Mouse (Mus musculus) ES-Bruce4 (cell line): ENCODE measurements at regions not wholly inside any gene's neighbourhood (a gene's known extent, or its start where the extent isn't known, plus 50 kb on each side); places are given as distances from the start of the nearest gene placed in this dataset.
A peak's percentile ranks its signal among the peaks of the same experiment; 100 is the strongest.

Source experiments
- H3K27ac ChIP-seq: 2 replicates; pipeline ENCODE4 v1.5.1; 2012; ENCODE audit warnings: low read length, inconsistent platforms; ENCODE audit not compliant: insufficient read depth
- H3K27me3 ChIP-seq: 2 replicates; pipeline ENCODE4 v1.6.1; 2012; ENCODE audit warnings: mild to moderate bottlenecking, low read length, inconsistent platforms; ENCODE audit not compliant: control insufficient read depth, poor library complexity, insufficient read depth, severe bottlenecking
- H3K36me3 ChIP-seq: 2 replicates; pipeline ENCODE4 v1.6.1; 2012; ENCODE audit warnings: inconsistent platforms, mild to moderate bottlenecking, low read length, moderate library complexity; ENCODE audit not compliant: control insufficient read depth, poor library complexity, insufficient read depth, severe bottlenecking
- H3K4me1 ChIP-seq: one replicate; pipeline ENCODE4 v1.8.1; 2011; ENCODE audit warnings: low read length; ENCODE audit not compliant: control insufficient read depth, insufficient read depth
- H3K4me3 ChIP-seq: 2 replicates; pipeline ENCODE4 v1.5.1; 2011; ENCODE audit warnings: low read depth, mild to moderate bottlenecking, low read length
- H3K9ac ChIP-seq: 2 replicates; pipeline ENCODE4 v1.6.1; 2012; ENCODE audit warnings: low read depth, mild to moderate bottlenecking, inconsistent platforms; ENCODE audit not compliant: poor library complexity, severe bottlenecking
- H3K9me3 ChIP-seq: replicated peaks from 2 replicates; pipeline ENCODE4 v1.6.1; 2012; ENCODE audit warnings: mild to moderate bottlenecking, low read length, inconsistent platforms; ENCODE audit not compliant: control insufficient read depth, poor library complexity, insufficient read depth, severe bottlenecking
- CTCF ChIP-seq: IDR thresholded peaks from one replicate; pipeline ENCODE4 v1.8.1; 2011; ENCODE audit warnings: low read depth, low read length
- EP300 ChIP-seq: IDR thresholded peaks from 2 replicates; pipeline ENCODE4 v1.6.1; 2011; ENCODE audit warnings: low read depth, low read length; ENCODE audit not compliant: insufficient read depth
- POLR2A ChIP-seq: IDR thresholded peaks from one replicate; pipeline ENCODE4 v1.8.1; 2011; ENCODE audit warnings: low read length; ENCODE audit not compliant: insufficient read depth

- Histone ChIP-seq H3K36me3 (no peaks in the 10 kb centered on the region), H3K4me1 (peaks cover 3% of the 10 kb centered on the region), H3K9me3 (peaks cover 14% of the 10 kb centered on the region), H3K27ac (no peak overlapping the region), H3K4me3 (peak overlapping the region; percentile 23), H3K27me3 (no peaks in the 10 kb centered on the region), H3K9ac (no peak overlapping the region; the same call in 1 of the 2 replicates)
- TF ChIP-seq CTCF = no peak
- 0 out of 2 replicates have a peak, but pooled peaks have one; percentile 47 for TF ChIP-seq EP300
Measured at GRCm38 (mm10) chr5:118353061-118353460, 108.0 kb downstream of the 2410131K14Rik start.

- Histone ChIP-seq H3K9ac (peak overlapping the region; percentile 52; the same call in 1 of the 2 replicates), H3K36me3 (no peaks in the 10 kb centered on the region), H3K27ac (peak overlapping the region; percentile 76), H3K4me1 (peaks cover 3% of the 10 kb centered on the region), H3K27me3 (no peaks in the 10 kb centered on the region), H3K9me3 (peaks cover 14% of the 10 kb centered on the region), H3K4me3 (peak overlapping the region; percentile 49)
- TF ChIP-seq POLR2A (no peak), EP300 (peak; percentile 89)
Measured at GRCm38 (mm10) chr5:118353689-118354088, 108.7 kb downstream of the 2410131K14Rik start.

- Histone ChIP-seq H3K27me3 (no peaks in the 10 kb centered on the region), H3K36me3 (no peaks in the 10 kb centered on the region), H3K9ac (peak overlapping the region; percentile 52; the same call in 1 of the 2 replicates), H3K4me1 (peaks cover 3% of the 10 kb centered on the region), H3K9me3 (peaks cover 14% of the 10 kb centered on the region), H3K4me3 (peak overlapping the region; percentile 49), H3K27ac (peak overlapping the region; percentile 76)
- TF ChIP-seq POLR2A (no peak), CTCF (no peak), EP300 (no peak)
Measured at GRCm38 (mm10) chr5:118354127-118354526, 109.1 kb downstream of the 2410131K14Rik start.

- no peak for TF ChIP-seq POLR2A
- no peak for TF ChIP-seq EP300
- no peak for TF ChIP-seq CTCF
- H3K27me3 ChIP-seq = no peaks in the 10 kb centered on the region
- H3K27ac ChIP-seq = no peak overlapping the region
- H3K4me3 ChIP-seq = no peak overlapping the region
- peaks cover 3% of the 10 kb centered on the region for H3K4me1 ChIP-seq
- no peaks in the 10 kb centered on the region for H3K36me3 ChIP-seq
- peaks cover 14% of the 10 kb centered on the region for H3K9me3 ChIP-seq
- H3K9ac ChIP-seq = no peak overlapping the region
Measured at GRCm38 (mm10) chr5:118354871-118355270, 109.8 kb downstream of the 2410131K14Rik start.

GRCm38 (mm10) chr5:118355287-118355686 lies 110.3 kb downstream of the 2410131K14Rik start:
- H3K4me1 ChIP-seq = peaks cover 3% of the 10 kb centered on the region
- H3K9ac ChIP-seq = no peak overlapping the region
- H3K9me3 ChIP-seq = peaks cover 14% of the 10 kb centered on the region
- no peaks in the 10 kb centered on the region for H3K27me3 ChIP-seq
- TF ChIP-seq CTCF (no peak), EP300 (no peak), POLR2A (no peak)
- H3K36me3 ChIP-seq = no peaks in the 10 kb centered on the region
- no peak overlapping the region for H3K27ac ChIP-seq
- no peak overlapping the region for H3K4me3 ChIP-seq

GRCm38 (mm10) chr5:118355691-118356337 lies 110.8 kb downstream of the 2410131K14Rik start:
- H3K9me3 ChIP-seq = peaks cover 14% of the 10 kb centered on the region
- H3K27me3 ChIP-seq = no peaks in the 10 kb centered on the region
- H3K36me3 ChIP-seq = no peaks in the 10 kb centered on the region
- TF ChIP-seq EP300 = no peak
- H3K4me1 ChIP-seq = peaks cover 3% of the 10 kb centered on the region
- no peak overlapping the region for H3K9ac ChIP-seq
- H3K4me3 ChIP-seq = no peak overlapping the region
- peak overlapping the region; percentile 35; the same call in 1 of the 2 replicates for H3K27ac ChIP-seq
